Mouse (Mus musculus) megakaryocyte, embryonic 14.5 days (primary cell): ENCODE results near the gene Esrra.

ENCODE experiments used
- FLI1 ChIP-seq: IDR thresholded peaks from 2 replicates; pipeline ENCODE4 v1.6.1; 2012; ENCODE audit warnings: low read length, inconsistent platforms, mixed read lengths
- GATA1 ChIP-seq: IDR thresholded peaks from 3 replicates; pipeline ENCODE4 v1.6.1; 2012; ENCODE audit warnings: mixed read lengths, low read length, inconsistent platforms, borderline replicate concordance

DNA sequence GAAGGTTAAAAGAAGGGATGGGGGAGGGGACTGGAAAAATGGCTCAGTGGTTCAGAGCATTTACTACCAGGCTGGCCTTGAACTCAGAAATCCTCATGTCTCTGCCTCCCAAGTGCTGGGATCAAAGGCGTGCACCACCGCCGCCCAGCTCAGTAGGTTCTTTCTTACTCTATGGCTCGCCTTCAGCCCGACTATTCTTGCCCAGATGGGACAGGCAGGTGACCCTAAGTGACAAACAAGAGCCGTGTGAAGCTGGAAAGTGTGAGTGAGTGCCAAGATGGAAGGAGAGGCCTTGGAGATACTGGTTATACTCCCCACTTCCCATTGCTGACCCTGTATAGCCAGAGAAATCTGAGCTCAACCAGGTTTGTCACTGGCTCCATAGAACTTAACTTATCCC is 22.1 kb upstream of the Esrra start:
- TF ChIP-seq GATA1 (no peak), FLI1 (no peak)
